Mouse (Mus musculus) limb, embryonic 14.5 days (tissue): ENCODE results near the gene Susd3. TPM values are rescaled to one million over a fixed set of nuclear protein-coding genes. Genes with fewer than 3 reads are reported as not detected.

Experiments used
- ATAC-seq: fragments of 200-750 bp; cut with Nextera tagmentation; 2 replicates; pipeline ENCODE4 v1.8.0; 2017; ENCODE audit warnings: low read depth, moderate number of reproducible peaks, moderate TSS enrichment; ENCODE audit not compliant: low FRiP score
- DNase-seq: peaks from one replicate; pipeline ENCODE4 v3.0.0-alpha.2; 2015; ENCODE audit warnings: low spot score
- H3K27ac ChIP-seq: fragments of 300-500 bp; sonication (generic); replicated peaks from 2 replicates; pipeline ENCODE4 v1.5.1; 2014; ENCODE audit warnings: low read depth, mild to moderate bottlenecking, low read length, moderate library complexity, mixed read lengths
- H3K27me3 ChIP-seq: fragments of 300-500 bp; sonication (generic); 2 replicates; pipeline ENCODE4 v1.6.1; 2014; ENCODE audit warnings: low read length, mixed read lengths; ENCODE audit not compliant: control insufficient read depth, insufficient read depth
- H3K36me3 ChIP-seq: fragments of 300-500 bp; sonication (generic); 2 replicates; pipeline ENCODE4 v1.6.1; 2014; ENCODE audit warnings: mild to moderate bottlenecking, low read length, moderate library complexity, mixed read lengths; ENCODE audit not compliant: control insufficient read depth, insufficient read depth
- H3K4me1 ChIP-seq: fragments of 300-500 bp; sonication (generic); 2 replicates; pipeline ENCODE4 v1.6.1; 2014; ENCODE audit warnings: antibody characterized with exemption, low read length, mixed read lengths; ENCODE audit not compliant: control insufficient read depth, insufficient read depth
- H3K4me2 ChIP-seq: fragments of 300-500 bp; sonication (generic); replicated peaks from 2 replicates; pipeline ENCODE4 v1.6.1; 2014; ENCODE audit warnings: low read depth, mild to moderate bottlenecking, low read length, moderate library complexity; ENCODE audit not compliant: severe bottlenecking
- H3K4me3 ChIP-seq: fragments of 300-500 bp; sonication (generic); replicated peaks from 2 replicates; pipeline ENCODE4 v1.5.1; 2014; ENCODE audit warnings: low read length
- H3K9ac ChIP-seq: fragments of 300-500 bp; sonication (generic); 2 replicates; pipeline ENCODE4 v1.6.1; 2014; ENCODE audit warnings: mild to moderate bottlenecking, low read depth, low read length, moderate library complexity; ENCODE audit not compliant: severe bottlenecking
- H3K9me3 ChIP-seq: fragments of 300-500 bp; sonication (generic); 2 replicates; pipeline ENCODE4 v1.6.1; 2016; ENCODE audit warnings: low read length; ENCODE audit not compliant: control insufficient read depth
- POLR2A ChIP-seq: fragments of 200-500 bp; IDR thresholded peaks from 2 replicates; pipeline ENCODE4 v1.8.0; 2012; ENCODE audit warnings: inconsistent platforms, mild to moderate bottlenecking, moderate library complexity, borderline replicate concordance; ENCODE audit not compliant: insufficient read depth, insufficient read length; ENCODE audit errors: extremely low read depth
- WGBS: fragments of 180-500 bp; shearing (Covaris S2); extraction: QIAGEN DNeasy Blood & Tissue Kit; methylation state at CpG from one replicate; pipeline ENCODE4 v1.1.7; 2014; 5-methylcytosine and 5-hydroxymethylcytosine counted together
- polyA plus RNA-seq, 2 experiments: library from polyadenylated mRNA; depleted of rRNA in 1 of 2; stranded (reverse) in 1 of 2; unstranded in 1 of 2; fragments of >200 nt; fragmentation: Nextera tagmentation in 1 of 2; extraction: Ambion mirVana in 1 of 2; gene quantifications; 2 replicates each; pipeline versions ENCODE4 v1.2.1 to v1.2.3; 2012 to 2014

Gene Susd3
- polyA plus RNA-seq, 2 experiments, result 2.2 to 2.6 TPM

- DNase-seq (no peak), ATAC-seq (no peak)
- Histone ChIP-seq H3K36me3 (no peaks in the 10 kb centered on the region), H3K4me2 (no peak overlapping the region), H3K27ac (no peak overlapping the region), H3K27me3 (peaks cover 30% of the 10 kb centered on the region), H3K4me1 (no peaks in the 10 kb centered on the region), H3K4me3 (no peak overlapping the region), H3K9ac (no peak overlapping the region), H3K9me3 (no peaks in the 10 kb centered on the region)
- TF ChIP-seq POLR2A, result no peak
- WGBS, result 28% methylated on average over 4 of the region's 4 CpGs
These were observed 2.4 kb upstream of the Susd3 start for GRCm38 (mm10) chr13:49250716-49251517.

DNA sequence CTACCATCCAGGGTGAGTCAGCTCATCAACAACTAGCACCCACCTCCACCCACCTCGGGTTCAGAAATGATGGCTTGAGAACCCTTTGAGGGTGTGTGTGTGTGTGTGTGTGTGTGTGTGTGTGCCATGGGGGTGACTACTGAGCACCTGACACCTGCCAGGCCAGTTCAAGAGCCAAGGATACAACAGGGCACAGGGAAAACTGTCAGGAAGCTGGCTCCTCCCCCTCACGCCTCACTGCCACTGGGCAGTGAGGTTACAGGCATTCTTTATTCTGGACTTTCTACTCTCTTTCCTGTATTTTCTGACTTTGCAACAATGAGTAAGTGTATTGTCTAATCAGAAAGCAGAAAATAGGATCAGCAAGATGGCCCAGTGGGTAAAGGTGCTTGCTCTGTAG is 1.1 kb upstream of the Susd3 start:
- 60% methylated on average over 2 of the region's 2 CpGs for WGBS

GRCm38 (mm10) chr13:49248923-49249322 is 417 bp upstream of the Susd3 start:
- no peak overlapping the region for H3K4me3 ChIP-seq
- no peaks in the 10 kb centered on the region for H3K36me3 ChIP-seq
- no peak overlapping the region for H3K9ac ChIP-seq
- WGBS, result 68% methylated on average over 3 of the region's 3 CpGs
- DNase-seq (no peak), ATAC-seq (no peak)
- H3K27me3 ChIP-seq, result peaks cover 30% of the 10 kb centered on the region
- TF ChIP-seq POLR2A, result no peak
- H3K9me3 ChIP-seq, result no peaks in the 10 kb centered on the region
- H3K4me2 ChIP-seq, result no peak overlapping the region
- no peak overlapping the region for H3K27ac ChIP-seq
- H3K4me1 ChIP-seq, result no peaks in the 10 kb centered on the region

More for the DNA sequence above, 1.1 kb upstream of the Susd3 start:
- no peak overlapping the region for H3K4me2 ChIP-seq
- no peaks in the 10 kb centered on the region for H3K4me1 ChIP-seq
- no peaks in the 10 kb centered on the region for H3K9me3 ChIP-seq
- H3K9ac ChIP-seq, result no peak overlapping the region
- no peaks in the 10 kb centered on the region for H3K36me3 ChIP-seq
- TF ChIP-seq POLR2A, result no peak
- H3K27me3 ChIP-seq, result peaks cover 30% of the 10 kb centered on the region
- H3K27ac ChIP-seq, result no peak overlapping the region
- ATAC-seq (no peak), DNase-seq (no peak)
- no peak overlapping the region for H3K4me3 ChIP-seq

GRCm38 (mm10) chr13:49247740-49248466 is 603 bp downstream of the Susd3 start:
- peaks cover 30% of the 10 kb centered on the region for H3K27me3 ChIP-seq
- H3K4me2 ChIP-seq, result peak overlapping the region; percentile 81
- no peak overlapping the region for H3K27ac ChIP-seq
- no peaks in the 10 kb centered on the region for H3K4me1 ChIP-seq
- H3K36me3 ChIP-seq, result no peaks in the 10 kb centered on the region
- no peaks in the 10 kb centered on the region for H3K9me3 ChIP-seq
- peak overlapping the region; percentile 44 for H3K4me3 ChIP-seq
- WGBS, result 2% methylated on average over 58 of the region's 58 CpGs
- TF ChIP-seq POLR2A, result no peak
- peak overlapping the region; percentile 43 for H3K9ac ChIP-seq
- ATAC-seq, result peak; percentile 50; the same call in 1 of the 2 replicates
- no peak for DNase-seq

GRCm38 (mm10) chr13:49247232-49247739 is 1.2 kb downstream of the Susd3 start:
- DNase-seq, result no peak
- ATAC-seq, result no peak
- no peaks in the 10 kb centered on the region for H3K36me3 ChIP-seq
- 35% methylated on average over 12 of the region's 12 CpGs for WGBS
- H3K27me3 ChIP-seq, result peaks cover 30% of the 10 kb centered on the region
- peak overlapping the region; percentile 43 for H3K9ac ChIP-seq
- peak overlapping the region; percentile 81 for H3K4me2 ChIP-seq
- no peak for TF ChIP-seq POLR2A
- H3K9me3 ChIP-seq, result no peaks in the 10 kb centered on the region
- peak overlapping the region; percentile 44 for H3K4me3 ChIP-seq
- no peak overlapping the region for H3K27ac ChIP-seq
- H3K4me1 ChIP-seq, result no peaks in the 10 kb centered on the region
